Mouse (Mus musculus): ENCODE data around the gene Acsl5. TPM values are rescaled to one million over a fixed set of nuclear protein-coding genes. Genes with fewer than 3 reads are reported as not detected.

Acsl5 gene
- total and polyA plus RNA-seq, 3 experiments, result 21.8 to 111 (median 30.1) TPM

- H3K9me3 ChIP-seq (replicated peaks), result no peaks in the 10 kb centered on the region
- H3K27me3 ChIP-seq (ENCODE audit: insufficient read depth, low read length), result no peaks in the 10 kb centered on the region
- H3K4me3 ChIP-seq (ENCODE audit: low read depth, low read length), result no peak overlapping the region
- TF ChIP-seq GATA1 (IDR thresholded peaks at IDR 0.05; ENCODE audit: borderline replicate concordance, low read length) (no peak), CTCF (IDR thresholded peaks at IDR 0.05; ENCODE audit: low read depth, low read length) (no peak)
- H3K4me1 ChIP-seq (ENCODE audit: insufficient read depth, low read depth, low read length), result peaks cover 53% of the 10 kb centered on the region
- DNase-seq (ENCODE audit: low spot score) (no peak), ATAC-seq (ENCODE audit: extremely low read depth, insufficient number of reproducible peaks, low FRiP score, poor library complexity, severe bottlenecking) (no peak)
- H3K36me3 ChIP-seq (replicated peaks), result peaks cover 66% of the 10 kb centered on the region
Measured at GRCm38 (mm10) chr19:55257656-55258375, 6.1 kb downstream of the Acsl5 start.

- Histone ChIP-seq H3K9me3 (replicated peaks) (no peaks in the 10 kb centered on the region), H3K4me1 (ENCODE audit: insufficient read depth, low read depth, low read length) (peaks cover 46% of the 10 kb centered on the region), H3K27me3 (ENCODE audit: insufficient read depth, low read length) (no peaks in the 10 kb centered on the region), H3K4me3 (ENCODE audit: low read depth, low read length) (no peak overlapping the region), H3K36me3 (replicated peaks) (peaks cover 66% of the 10 kb centered on the region)
- TF ChIP-seq CTCF (IDR thresholded peaks at IDR 0.05; ENCODE audit: low read depth, low read length), result no peak
- TF ChIP-seq GATA2 (IDR thresholded peaks at IDR 0.05; ENCODE audit: borderline replicate concordance, low read depth, low read length), result no peak
- TF ChIP-seq TAL1 (conservative IDR thresholded peaks at IDR 0.05; ENCODE audit: low read depth, low read length), result no peak
- TF ChIP-seq POLR2AphosphoS5 (IDR thresholded peaks at IDR 0.05; ENCODE audit: insufficient replicate concordance, low read depth, low read length), result no peak
- no peak for TF ChIP-seq GATA1 (IDR thresholded peaks at IDR 0.05; ENCODE audit: borderline replicate concordance, low read length)
- no peak for ATAC-seq (ENCODE audit: extremely low read depth, insufficient number of reproducible peaks, low FRiP score, poor library complexity, severe bottlenecking)
- DNase-seq (ENCODE audit: low spot score), result no peak
Measured at GRCm38 (mm10) chr19:55258514-55258913, 6.8 kb downstream of the Acsl5 start.

- H3K36me3 ChIP-seq (replicated peaks), result peaks cover 81% of the 10 kb centered on the region
- ATAC-seq (ENCODE audit: extremely low read depth, insufficient number of reproducible peaks, low FRiP score, poor library complexity, severe bottlenecking) (no peak), DNase-seq (ENCODE audit: low spot score) (no peak)
- H3K4me1 ChIP-seq (ENCODE audit: insufficient read depth, low read depth, low read length), result peaks cover 45% of the 10 kb centered on the region
- no peaks in the 10 kb centered on the region for H3K9me3 ChIP-seq (replicated peaks)
- TF ChIP-seq POLR2AphosphoS5 (IDR thresholded peaks at IDR 0.05; ENCODE audit: insufficient replicate concordance, low read depth, low read length) (no peak), CTCF (IDR thresholded peaks at IDR 0.05; ENCODE audit: low read depth, low read length) (no peak), GATA1 (IDR thresholded peaks at IDR 0.05; ENCODE audit: borderline replicate concordance, low read length) (no peak), TAL1 (conservative IDR thresholded peaks at IDR 0.05; ENCODE audit: low read depth, low read length) (no peak), GATA2 (IDR thresholded peaks at IDR 0.05; ENCODE audit: borderline replicate concordance, low read depth, low read length) (no peak)
- no peaks in the 10 kb centered on the region for H3K27me3 ChIP-seq (ENCODE audit: insufficient read depth, low read length)
- no peak overlapping the region for H3K4me3 ChIP-seq (ENCODE audit: low read depth, low read length)
Measured at GRCm38 (mm10) chr19:55260389-55261184, 8.8 kb downstream of the Acsl5 start.

- Histone ChIP-seq H3K27me3 (ENCODE audit: insufficient read depth, low read length) (no peaks in the 10 kb centered on the region), H3K36me3 (replicated peaks) (peaks cover 81% of the 10 kb centered on the region), H3K4me3 (ENCODE audit: low read depth, low read length) (no peak overlapping the region), H3K4me1 (ENCODE audit: insufficient read depth, low read depth, low read length) (peaks cover 21% of the 10 kb centered on the region), H3K9me3 (replicated peaks) (no peaks in the 10 kb centered on the region)
- TF ChIP-seq GATA2 (IDR thresholded peaks at IDR 0.05; ENCODE audit: borderline replicate concordance, low read depth, low read length) (no peak), GATA1 (IDR thresholded peaks at IDR 0.05; ENCODE audit: borderline replicate concordance, low read length) (no peak), TAL1 (conservative IDR thresholded peaks at IDR 0.05; ENCODE audit: low read depth, low read length) (no peak), CTCF (IDR thresholded peaks at IDR 0.05; ENCODE audit: low read depth, low read length) (no peak), POLR2AphosphoS5 (IDR thresholded peaks at IDR 0.05; ENCODE audit: insufficient replicate concordance, low read depth, low read length) (no peak)
- ATAC-seq (ENCODE audit: extremely low read depth, insufficient number of reproducible peaks, low FRiP score, poor library complexity, severe bottlenecking) (no peak; the same call in 1 of the 2 replicates), DNase-seq (ENCODE audit: low spot score) (peak; percentile 7)
Measured at GRCm38 (mm10) chr19:55265269-55265668, 13.5 kb downstream of the Acsl5 start.

GRCm38 (mm10) chr19:55266786-55267185, 15.0 kb downstream of the Acsl5 start:
- ATAC-seq (ENCODE audit: extremely low read depth, insufficient number of reproducible peaks, low FRiP score, poor library complexity, severe bottlenecking), result no peak
- H3K27me3 ChIP-seq (ENCODE audit: insufficient read depth, low read length), result no peaks in the 10 kb centered on the region
- TF ChIP-seq TAL1 (conservative IDR thresholded peaks at IDR 0.05; ENCODE audit: low read depth, low read length) (no peak), GATA2 (IDR thresholded peaks at IDR 0.05; ENCODE audit: borderline replicate concordance, low read depth, low read length) (no peak), CTCF (IDR thresholded peaks at IDR 0.05; ENCODE audit: low read depth, low read length) (no peak), POLR2AphosphoS5 (IDR thresholded peaks at IDR 0.05; ENCODE audit: insufficient replicate concordance, low read depth, low read length) (no peak), GATA1 (IDR thresholded peaks at IDR 0.05; ENCODE audit: borderline replicate concordance, low read length) (no peak)
- H3K4me3 ChIP-seq (ENCODE audit: low read depth, low read length), result no peak overlapping the region
- no peaks in the 10 kb centered on the region for H3K9me3 ChIP-seq (replicated peaks)
- DNase-seq (ENCODE audit: low spot score), result no peak
- peaks cover 17% of the 10 kb centered on the region for H3K4me1 ChIP-seq (ENCODE audit: insufficient read depth, low read depth, low read length)
- H3K36me3 ChIP-seq (replicated peaks), result peaks cover 83% of the 10 kb centered on the region

GRCm38 (mm10) chr19:55268150-55268549, 16.4 kb downstream of the Acsl5 start:
- H3K36me3 ChIP-seq (replicated peaks), result peaks cover 86% of the 10 kb centered on the region
- TF ChIP-seq GATA1 (IDR thresholded peaks at IDR 0.05; ENCODE audit: borderline replicate concordance, low read length) (no peak), GATA2 (IDR thresholded peaks at IDR 0.05; ENCODE audit: borderline replicate concordance, low read depth, low read length) (no peak), POLR2AphosphoS5 (IDR thresholded peaks at IDR 0.05; ENCODE audit: insufficient replicate concordance, low read depth, low read length) (no peak), TAL1 (conservative IDR thresholded peaks at IDR 0.05; ENCODE audit: low read depth, low read length) (no peak), CTCF (IDR thresholded peaks at IDR 0.05; ENCODE audit: low read depth, low read length) (no peak)
- no peaks in the 10 kb centered on the region for H3K9me3 ChIP-seq (replicated peaks)
- H3K4me1 ChIP-seq (ENCODE audit: insufficient read depth, low read depth, low read length), result peaks cover 17% of the 10 kb centered on the region
- ATAC-seq (ENCODE audit: extremely low read depth, insufficient number of reproducible peaks, low FRiP score, poor library complexity, severe bottlenecking) (no peak), DNase-seq (ENCODE audit: low spot score) (no peak)
- no peak overlapping the region for H3K4me3 ChIP-seq (ENCODE audit: low read depth, low read length)
- H3K27me3 ChIP-seq (ENCODE audit: insufficient read depth, low read length), result no peaks in the 10 kb centered on the region
